Mouse (Mus musculus) layer of hippocampus, adult 18-20 months (tissue): ENCODE measurements around the gene Nrgn. TPM values are rescaled to one million over a fixed set of nuclear protein-coding genes. Genes with fewer than 3 reads are reported as not detected.
A peak's percentile ranks its signal among the peaks of the same experiment; 100 is the strongest.

ENCODE experiments used
- DNase-seq, 2 experiments: peaks; one replicate each; pipeline ENCODE4 v3.0.0; 2022; ENCODE audit warnings: low spot score in 2 of 2
- total RNA-seq, 2 experiments: library from RNA; stranded (reverse); gene quantifications; 2 replicates each; pipeline ENCODE4 v1.2.3; 2021

Gene Nrgn
- total RNA-seq, 2 experiments from 2014 or later: 1,533 to 1,565 TPM

DNA sequence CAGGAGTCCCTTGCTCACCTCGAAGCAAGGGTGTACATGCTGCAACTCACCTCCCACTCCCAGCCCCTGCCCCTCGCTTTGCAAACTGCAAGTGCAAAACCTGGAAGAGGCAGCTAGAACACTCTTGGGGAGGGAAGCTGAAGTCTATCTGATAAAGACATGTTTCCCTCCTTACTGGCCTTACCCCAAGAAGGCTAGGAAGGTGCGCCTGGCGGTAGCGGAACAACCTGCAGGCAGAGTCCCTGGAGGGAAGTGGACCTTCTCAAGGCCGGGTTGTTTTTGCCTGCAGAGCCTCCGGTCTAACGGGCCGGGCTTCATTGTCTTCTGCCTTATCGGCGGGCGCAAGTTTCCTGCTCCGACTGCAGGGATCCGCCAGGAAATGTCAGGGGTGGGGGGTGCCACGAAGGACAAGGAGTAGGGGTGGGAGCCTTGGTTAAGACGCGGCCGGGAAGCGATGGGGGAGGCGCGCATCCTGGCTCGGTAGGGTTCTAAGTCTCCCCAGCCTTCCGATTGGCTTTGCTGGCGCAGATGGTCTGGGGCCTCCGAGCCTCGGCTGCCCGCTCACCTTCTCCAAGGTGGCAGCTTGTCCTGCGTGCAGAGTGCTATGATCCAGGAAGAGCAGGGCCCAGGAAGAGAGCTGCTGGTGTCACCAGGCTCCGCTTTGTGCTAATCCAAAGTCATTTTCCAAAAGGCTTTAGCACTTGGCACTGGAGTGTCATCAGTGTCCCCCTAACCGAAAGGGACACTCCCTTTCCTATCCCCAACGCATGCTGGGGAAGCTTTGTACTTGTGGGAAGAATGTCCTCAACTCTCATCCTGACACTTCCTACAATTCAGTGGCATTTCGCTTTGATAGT, 22.4 kb downstream of the Nrgn start:
- DNase-seq: no peak

- DNase-seq: no peak
These were observed 24.3 kb downstream of the Nrgn start for GRCm38 (mm10) chr9:37528225-37528970.

DNA sequence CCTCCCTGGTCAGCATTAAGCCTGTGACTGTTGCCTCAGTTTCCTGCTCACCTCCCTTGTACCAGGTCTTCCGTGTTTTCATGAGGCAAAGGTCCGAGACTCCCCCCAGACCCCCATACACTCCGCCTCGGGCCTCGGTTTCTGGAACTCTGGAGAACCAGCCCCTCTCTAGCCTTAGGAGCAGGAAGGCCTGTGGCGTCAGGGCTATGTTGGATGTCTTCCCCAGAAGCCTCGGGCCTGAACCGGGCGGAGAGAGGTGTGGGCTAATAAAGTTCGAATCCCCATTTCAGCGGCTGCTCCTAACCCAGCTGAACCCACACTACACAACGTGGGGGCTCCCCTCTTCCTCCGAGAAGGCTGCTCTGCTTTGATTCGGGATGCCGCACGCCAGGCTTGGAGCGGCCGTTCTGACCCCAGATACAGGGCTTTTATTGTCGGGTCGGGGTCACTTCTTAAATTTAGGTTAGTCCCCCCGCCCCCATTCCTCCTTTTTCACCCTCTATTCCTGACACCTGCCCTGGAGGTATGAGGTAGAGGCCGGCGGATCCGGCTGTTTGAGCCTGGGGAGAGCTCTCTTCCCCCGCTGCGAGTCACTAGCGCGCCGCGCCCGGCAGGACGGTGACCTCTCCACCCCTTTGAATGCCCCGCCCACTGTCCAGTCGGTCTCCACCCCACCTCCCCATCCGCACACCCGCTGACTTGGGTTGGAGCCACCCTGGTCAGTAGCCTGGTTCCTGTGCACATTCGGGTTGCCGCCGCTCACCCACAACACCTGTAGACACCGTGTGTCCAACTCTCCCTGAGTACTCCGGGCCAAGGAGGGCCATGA, 25.1 kb downstream of the Nrgn start, which contains the start of gene Esam:
Esam (plus strand) TSS at position 683 of the 829 bp plus-strand sequence.
- no peak for DNase-seq

DNA sequence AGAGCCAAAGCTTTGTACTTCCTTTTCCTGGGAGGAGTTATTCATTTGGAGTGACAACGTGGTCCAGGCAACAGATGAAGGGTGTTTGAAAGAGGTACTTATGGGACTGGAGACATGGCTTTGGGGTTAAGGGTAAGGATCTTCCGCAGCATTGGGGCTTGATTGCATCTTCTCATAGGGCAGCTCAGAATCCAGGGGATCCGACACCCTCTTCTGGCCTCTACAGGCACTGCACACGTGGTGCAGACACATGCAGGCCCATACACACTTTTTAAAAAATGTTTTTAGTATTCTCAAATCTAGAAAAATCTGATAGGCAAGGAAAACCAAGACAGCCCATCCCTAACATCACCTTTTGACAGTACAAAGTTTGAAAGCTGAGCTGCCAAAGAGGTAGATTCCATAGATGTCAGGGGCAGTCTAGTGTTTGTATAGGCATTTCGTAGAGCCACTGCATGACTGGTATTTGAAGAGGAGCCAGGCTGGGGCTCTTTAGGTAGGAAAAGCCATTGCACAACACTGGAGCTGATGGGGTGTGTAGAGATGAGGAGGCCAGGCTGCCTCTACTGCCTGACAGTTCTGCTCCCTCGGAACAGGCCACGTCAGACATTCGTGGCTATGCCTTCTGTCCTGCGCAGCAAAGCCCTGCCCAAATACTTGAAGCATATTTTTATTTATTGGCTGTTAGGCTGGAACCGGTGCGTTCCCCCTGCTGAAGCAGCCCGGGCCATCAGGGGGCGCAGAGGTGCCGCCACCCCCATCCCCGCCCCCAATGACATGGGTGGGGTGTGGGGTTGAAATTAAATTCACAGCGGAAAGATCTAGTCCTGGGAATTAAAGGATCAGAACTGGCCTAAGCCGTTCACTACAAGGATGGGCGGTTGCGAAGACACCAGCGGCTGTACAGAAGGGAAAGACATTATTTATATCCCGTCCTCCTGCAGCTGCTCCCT, 26.0 kb downstream of the Nrgn start:
- DNase-seq: no peak

- DNase-seq: no peak
These were observed 27.2 kb downstream of the Nrgn start for GRCm38 (mm10) chr9:37525461-37525860.

DNA sequence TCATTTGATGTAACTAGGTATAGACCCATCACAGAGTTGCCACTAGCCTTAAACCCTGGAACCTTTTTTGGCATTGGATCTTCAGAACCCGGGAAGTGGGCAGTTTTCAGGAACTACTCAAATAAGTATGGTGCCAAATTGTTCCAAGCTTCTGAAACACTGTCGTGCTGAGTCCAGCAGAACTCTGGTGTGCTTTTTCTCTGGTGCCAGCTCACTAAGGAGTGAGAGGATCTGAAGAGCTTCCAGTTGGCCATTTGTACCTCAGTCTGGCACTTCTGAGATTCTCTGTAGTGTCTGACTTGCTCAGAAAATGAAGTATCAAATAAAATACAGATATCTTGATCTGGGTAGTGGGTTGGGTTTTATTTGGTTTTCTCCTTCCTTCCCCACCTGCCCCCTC, 32.7 kb downstream of the Nrgn start:
- DNase-seq: no peak

DNA sequence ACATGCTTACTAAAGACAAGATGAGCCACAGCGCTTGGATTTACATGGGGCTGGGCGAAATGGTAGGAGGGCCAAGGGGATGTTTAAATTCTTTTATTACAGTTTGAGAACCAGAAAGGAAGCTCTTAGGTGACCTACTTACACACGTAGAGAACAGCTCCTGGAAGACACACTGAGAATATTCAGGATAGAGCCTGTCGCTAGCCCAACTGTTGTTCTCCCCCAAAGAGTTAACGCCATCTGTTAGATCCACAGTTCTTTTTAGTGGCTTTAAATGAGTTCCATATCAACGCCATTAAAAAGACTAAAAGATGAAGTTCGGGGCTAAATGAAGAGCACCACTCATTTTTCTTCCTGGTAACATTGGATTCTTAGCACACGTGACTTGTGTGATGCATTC, 33.7 kb downstream of the Nrgn start:
- DNase-seq: peak in 1 of 2 experiments; percentile 60

DNA sequence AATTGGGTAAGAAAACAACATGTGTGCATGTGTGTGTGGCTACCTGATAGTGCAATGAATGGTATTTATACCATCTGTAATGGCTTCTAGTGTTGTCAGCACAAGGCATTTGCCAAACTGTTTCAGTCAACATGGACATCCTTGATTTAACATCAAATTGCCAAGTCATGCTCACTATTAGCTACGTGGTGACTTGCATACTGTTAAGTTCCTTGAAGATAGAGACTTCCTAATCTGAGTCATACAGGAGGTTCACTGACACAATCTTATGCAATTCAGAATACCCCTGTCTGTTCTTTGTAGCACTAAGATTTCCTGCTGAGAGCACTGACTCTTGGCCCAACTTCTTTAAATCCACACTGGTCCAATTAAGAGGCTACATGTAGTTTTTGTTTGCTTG, 35.2 kb downstream of the Nrgn start:
- DNase-seq: no peak

DNA sequence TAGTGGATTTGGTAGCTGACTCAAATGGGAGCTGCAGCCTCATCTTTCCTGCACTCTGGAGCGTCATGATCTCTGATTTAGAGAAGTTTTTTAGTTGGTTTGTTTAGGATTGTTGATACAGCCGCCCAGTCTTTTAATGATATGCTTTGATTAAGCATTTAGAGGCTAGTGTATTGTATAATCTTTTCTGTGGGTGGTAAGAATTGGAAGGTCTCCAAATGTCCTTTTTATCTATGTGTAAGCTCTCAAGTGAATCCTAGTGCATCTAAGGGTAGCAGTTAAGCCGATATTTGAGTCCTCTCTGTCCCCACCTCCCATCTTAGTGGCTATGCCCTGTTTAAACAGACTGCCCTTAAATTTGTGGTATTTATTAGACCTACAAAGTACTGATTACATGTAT, 38.2 kb downstream of the Nrgn start:
- no peak for DNase-seq

DNA sequence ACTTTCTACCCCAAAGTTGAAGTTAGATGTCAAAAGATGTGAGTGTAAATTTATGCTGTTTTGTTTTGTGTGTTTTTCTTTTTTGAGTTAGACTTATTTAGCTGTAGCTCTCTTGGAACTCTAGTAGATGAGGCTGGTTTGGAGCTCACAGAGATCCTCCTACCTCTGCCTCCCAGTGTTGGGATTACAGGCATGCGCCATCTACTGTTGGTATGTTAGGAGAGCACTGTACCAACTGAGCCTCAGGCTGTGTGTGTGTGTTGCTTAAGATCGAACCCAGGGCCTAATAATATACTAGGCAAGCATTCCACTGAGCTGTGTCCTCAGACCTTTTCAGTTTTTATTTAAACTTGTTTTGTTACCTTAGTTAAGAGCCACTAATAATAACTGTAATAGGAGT, 40.6 kb downstream of the Nrgn start:
- no peak for DNase-seq

DNA sequence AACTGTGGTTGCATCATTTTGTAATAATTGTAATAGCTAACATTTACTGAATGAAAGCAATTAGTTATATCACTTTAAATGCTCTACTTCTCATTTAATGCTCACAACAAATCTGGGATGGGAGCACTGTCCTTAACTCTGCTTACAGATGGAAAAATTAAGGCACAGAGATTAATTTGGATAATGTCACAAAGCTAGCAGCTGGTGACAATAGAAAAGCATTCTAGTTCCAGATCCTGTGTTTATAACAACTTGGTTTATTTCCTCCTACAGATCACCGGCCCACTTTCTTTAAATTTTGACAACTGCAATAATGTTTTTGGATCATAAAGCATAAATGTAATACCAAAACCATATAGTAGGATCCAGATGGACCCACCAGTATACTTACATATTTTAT, 46.7 kb downstream of the Nrgn start:
- DNase-seq: peak in 1 of 2 experiments; percentile 54

GRCm38 (mm10) chr9:37504348-37504747, 48.4 kb downstream of the Nrgn start:
- DNase-seq: no peak

GRCm38 (mm10) chr9:37501170-37501569, 51.5 kb downstream of the Nrgn start:
- DNase-seq: no peak

- DNase-seq: no peak
These were observed 52.5 kb downstream of the Nrgn start for GRCm38 (mm10) chr9:37500201-37500600.

DNA sequence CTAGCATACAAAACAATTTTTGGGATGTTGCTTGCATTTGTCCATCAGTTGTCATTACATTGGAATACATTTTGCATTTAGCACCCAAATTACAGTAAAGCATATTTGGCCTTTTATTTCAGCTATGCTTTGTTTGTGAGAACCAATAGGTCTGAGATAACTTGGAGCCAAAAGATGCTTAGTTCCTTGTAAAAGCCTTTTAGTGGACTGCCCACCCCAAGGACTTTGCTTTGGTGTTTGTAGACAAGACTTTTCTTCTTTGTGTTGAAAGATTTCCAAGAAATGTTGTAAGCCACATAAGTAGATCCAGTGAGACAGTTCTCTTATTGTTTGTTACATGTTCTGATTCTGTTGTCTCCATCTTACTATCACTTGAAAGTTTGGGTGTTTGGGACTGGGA, 56.4 kb downstream of the Nrgn start:
- DNase-seq: no peak

DNA sequence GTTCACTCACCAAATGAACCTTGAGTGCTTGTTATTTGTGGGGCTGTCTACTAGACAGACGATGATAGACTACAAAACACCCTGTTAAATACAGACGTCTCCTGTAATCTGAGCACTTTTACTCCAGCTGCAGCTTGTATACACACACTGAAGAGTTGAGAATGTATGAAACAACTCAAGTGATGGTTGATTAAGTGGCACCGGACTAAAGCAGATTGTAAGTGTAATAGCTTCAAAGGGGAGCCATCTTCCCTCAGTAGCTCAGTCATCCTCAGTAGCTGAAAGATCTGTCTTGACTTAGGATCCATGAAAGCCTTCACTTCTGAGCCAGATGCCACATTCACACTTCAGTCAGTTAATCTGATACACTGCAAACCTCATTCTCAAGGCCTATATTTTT, 56.9 kb downstream of the Nrgn start:
- no peak for DNase-seq
